Comparison of ENCODE assay signal across 8 mouse cellular contexts in the genomic region with DNA sequence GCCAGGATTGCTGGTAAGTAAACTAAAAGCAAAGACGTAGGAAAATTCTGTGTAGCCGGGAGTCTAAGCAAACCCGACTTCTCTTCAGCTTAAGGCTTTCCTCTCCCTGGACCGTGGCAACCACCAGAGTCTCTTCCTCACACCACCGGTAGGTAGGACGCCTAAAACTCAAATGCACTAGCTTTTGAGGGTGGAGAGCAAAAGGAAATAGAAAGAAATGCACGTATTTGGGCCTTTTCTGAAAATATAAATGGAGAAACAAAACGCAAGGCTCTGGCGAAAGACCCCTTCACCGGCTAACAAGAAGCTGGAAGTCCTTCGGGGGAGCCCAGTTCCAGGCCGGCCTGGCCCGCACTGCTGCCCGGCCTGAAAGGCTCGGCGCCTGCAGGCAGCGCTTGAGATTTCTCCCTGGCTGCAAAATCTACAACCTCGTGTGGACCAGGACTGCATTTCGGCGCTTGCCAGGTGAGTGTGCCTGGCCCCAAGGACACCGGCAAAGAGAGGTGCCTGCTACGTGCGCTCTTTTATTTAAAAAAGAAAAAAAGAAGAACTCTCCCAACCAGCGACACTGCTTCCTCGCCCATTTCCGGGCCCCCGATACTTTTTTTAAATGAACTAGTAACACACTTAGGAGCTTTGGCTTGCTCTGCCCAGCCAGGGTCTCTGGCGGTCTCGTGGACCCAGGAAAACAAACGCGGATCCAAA. TPM values are rescaled to one million over a fixed set of nuclear protein-coding genes. Genes with fewer than 3 reads are reported as not detected.
A peak's percentile ranks its signal among the peaks of the same experiment; 100 is the strongest.
DNase-seq lines count a peak whose midpoint lies in the region; ATAC-seq and TF ChIP-seq lines count a peak whose summit lies in the region.

No protein-coding gene starts in this region.

- no peak for ATAC-seq in embryonic facial prominence, embryonic 11.5 days (replicated peaks; ENCODE audit: insufficient number of reproducible peaks, low FRiP score, low TSS enrichment, low read depth)
- no peak for ATAC-seq in limb, embryonic 12.5 days (ENCODE audit: insufficient number of reproducible peaks, insufficient read depth, low FRiP score, low TSS enrichment, low read depth)
- ATAC-seq in activated CD4-positive, CD25-positive, alpha-beta regulatory T cell, adult 4 months, result no peak

- WGBS in embryonic facial prominence, embryonic 11.5 days, result under 1% methylated on average over 31 of the region's 31 CpGs
- WGBS in limb, embryonic 12.5 days, result under 1% methylated on average over 31 of the region's 31 CpGs
- 24% methylated on average over 31 of the region's 31 CpGs for WGBS in small intestine, adult 2 months

- H3K27ac ChIP-seq in embryonic facial prominence, embryonic 11.5 days (replicated peaks; ENCODE audit: low read depth, low read length), result no peak overlapping the region
- no peak overlapping the region for H3K27ac ChIP-seq in limb, embryonic 12.5 days
- no peak overlapping the region for H3K27ac ChIP-seq in small intestine, adult 2 months (ENCODE audit: insufficient read depth, low read depth, low read length)

- TF ChIP-seq CTCF in small intestine, adult 2 months (IDR thresholded peaks at IDR 0.05; ENCODE audit: extremely low read depth, insufficient read length, insufficient replicate concordance, low read depth, low read length), result no peak

- peak; percentile 31 to 42 for DNase-seq in kidney, postnatal 4 days
- DNase-seq in kidney, adult 8-10 months, result no peak
- peak; percentile 54 for DNase-seq in embryonic facial prominence, embryonic 11.5 days (ENCODE audit: low spot score)
- no peak for DNase-seq in adrenal gland, adult 2 months
- DNase-seq in layer of hippocampus, postnatal 10 days (ENCODE audit: low spot score in 2 of 2), result no peak

- peak overlapping the region; percentile 39 for H3K4me2 ChIP-seq in embryonic facial prominence, embryonic 11.5 days (ENCODE audit: low read depth, low read length)
- peak overlapping the region; percentile 87 for H3K4me2 ChIP-seq in limb, embryonic 12.5 days

- TF ChIP-seq POLR2A in small intestine, adult 2 months (IDR thresholded peaks at IDR 0.05; ENCODE audit: low read depth, low read length), result no peak

- no peaks in the 10 kb centered on the region for H3K36me3 ChIP-seq in embryonic facial prominence, embryonic 11.5 days (replicated peaks; ENCODE audit: control insufficient read depth, insufficient read depth, low read depth, low read length)
- no peaks in the 10 kb centered on the region for H3K36me3 ChIP-seq in limb, embryonic 12.5 days
- H3K36me3 ChIP-seq in small intestine, adult 2 months (ENCODE audit: control insufficient read depth, insufficient read depth, low read length), result no peaks in the 10 kb centered on the region

- peak overlapping the region; percentile 38 for H3K4me3 ChIP-seq in embryonic facial prominence, embryonic 11.5 days (ENCODE audit: low read depth, low read length)
- H3K4me3 ChIP-seq in limb, embryonic 12.5 days (replicated peaks), result peak overlapping the region; percentile 46
- H3K4me3 ChIP-seq in small intestine, adult 2 months (ENCODE audit: low read depth, low read length), result peak overlapping the region; percentile 51

- peak overlapping the region; percentile 71 for H3K9ac ChIP-seq in embryonic facial prominence, embryonic 11.5 days (replicated peaks; ENCODE audit: low read length)
- no peak overlapping the region for H3K9ac ChIP-seq in limb, embryonic 12.5 days (replicated peaks)

- peaks cover 5% of the 10 kb centered on the region for H3K4me1 ChIP-seq in embryonic facial prominence, embryonic 11.5 days (ENCODE audit: control insufficient read depth, insufficient read depth, low read length)
- H3K4me1 ChIP-seq in limb, embryonic 12.5 days (replicated peaks), result peaks cover 49% of the 10 kb centered on the region
- peaks cover 6% of the 10 kb centered on the region for H3K4me1 ChIP-seq in small intestine, adult 2 months (ENCODE audit: control insufficient read depth, insufficient read depth, insufficient read length, low read length)

- H3K27me3 ChIP-seq in embryonic facial prominence, embryonic 11.5 days (ENCODE audit: control insufficient read depth, insufficient read depth, low read length), result peaks cover 12% of the 10 kb centered on the region
- peaks cover 99% of the 10 kb centered on the region for H3K27me3 ChIP-seq in limb, embryonic 12.5 days
- peaks cover 68% of the 10 kb centered on the region for H3K27me3 ChIP-seq in small intestine, adult 2 months (ENCODE audit: control insufficient read depth, insufficient read depth, low read length)

- H3K9me3 ChIP-seq in embryonic facial prominence, embryonic 11.5 days (replicated peaks; ENCODE audit: control insufficient read depth, low read length), result no peaks in the 10 kb centered on the region
- no peaks in the 10 kb centered on the region for H3K9me3 ChIP-seq in limb, embryonic 12.5 days

RNA-seq across cellular contexts. Expression of a gene that starts 4.3 kb away (rescaled TPM):
- 1.0 and 1.7 TPM in 2 replicates for polyA plus RNA-seq in embryonic facial prominence, embryonic 11.5 days (2014; fragmentation: Nextera tagmentation; extraction: Ambion mirVana)
- polyA plus RNA-seq in limb, embryonic 12.5 days (2016; fragmentation: Nextera tagmentation; extraction: Ambion mirVana), result 0.35 TPM in 1 of 2 replicates, not detected in the other
- not detected in 2 replicates for polyA plus RNA-seq in small intestine, adult 2 months (2012; rRNA removed)
- total RNA-seq in adrenal gland, adult 2 months (2021), result 1 to 10 TPM in 1 of 2 experiments, under 1 TPM in 1; 0.59 to 1.0 TPM
- 0.11 and 0.22 TPM in 2 replicates for polyA plus RNA-seq in adrenal gland, adult 2 months (2012; rRNA removed)
- not detected for total RNA-seq in layer of hippocampus, postnatal 10 days (2021)
- under 1 TPM in 1 of 2 experiments, not detected in 1; 0.87 TPM for polyA plus RNA-seq in activated CD4-positive, CD25-positive, alpha-beta regulatory T cell, adult 4 months (2017; shearing (Covaris generic))

RNA-seq across cellular contexts. Expression of a gene that starts 12.6 kb away (rescaled TPM):
- polyA plus RNA-seq in embryonic facial prominence, embryonic 11.5 days (2014; fragmentation: Nextera tagmentation; extraction: Ambion mirVana), result 0.99 and 1.2 TPM in 2 replicates
- polyA plus RNA-seq in limb, embryonic 12.5 days (2016; fragmentation: Nextera tagmentation; extraction: Ambion mirVana), result 0.55 TPM in 1 of 2 replicates, not detected in the other
- not detected in 2 replicates for polyA plus RNA-seq in small intestine, adult 2 months (2012; rRNA removed)
- not detected for total RNA-seq in adrenal gland, adult 2 months (2021)
- polyA plus RNA-seq in adrenal gland, adult 2 months (2012; rRNA removed), result not detected in 2 replicates
- total RNA-seq in layer of hippocampus, postnatal 10 days (2021), result not detected
- polyA plus RNA-seq in activated CD4-positive, CD25-positive, alpha-beta regulatory T cell, adult 4 months (2017; shearing (Covaris generic)), result 1 to 10 TPM in 1 of 2 experiments, not detected in 1; 2.0 TPM

RNA-seq across cellular contexts. Expression of a gene that starts 13.1 kb away (rescaled TPM):
- polyA plus RNA-seq in embryonic facial prominence, embryonic 11.5 days (2014; fragmentation: Nextera tagmentation; extraction: Ambion mirVana), result 17.4 and 22.7 TPM in 2 replicates
- polyA plus RNA-seq in limb, embryonic 12.5 days (2016; fragmentation: Nextera tagmentation; extraction: Ambion mirVana), result 4.2 and 5.0 TPM in 2 replicates
- 0.77 and 2.3 TPM in 2 replicates for polyA plus RNA-seq in small intestine, adult 2 months (2012; rRNA removed)
- total RNA-seq in adrenal gland, adult 2 months (2021), result 10 to 100 TPM; 12.7 to 26.1 TPM
- 15.9 and 18.6 TPM in 2 replicates for polyA plus RNA-seq in adrenal gland, adult 2 months (2012; rRNA removed)
- 1 to 10 TPM in 1 of 2 experiments, under 1 TPM in 1; 0.78 to 1.1 TPM for total RNA-seq in layer of hippocampus, postnatal 10 days (2021)
- 100 to 1,000 TPM; 120 to 138 TPM for polyA plus RNA-seq in activated CD4-positive, CD25-positive, alpha-beta regulatory T cell, adult 4 months (2017; shearing (Covaris generic))

Comparison
In these comparisons a context has a peak if more than half of its experiments do, and no peak if none do; other contexts are left out.
1. DNase-seq: peak in kidney, postnatal 4 days (2 of 2) and embryonic facial prominence, embryonic 11.5 days (single experiment); none in kidney, adult 8-10 months (0 of 2), adrenal gland, adult 2 months (single experiment) and layer of hippocampus, postnatal 10 days (0 of 2).
2. Peak in every context shown above with its lines, with median percentiles within 50 percentile points of each other: H3K4me3 ChIP-seq.